Mouse (Mus musculus): ENCODE results near the gene Snx7. TPM values are rescaled to one million over a fixed set of nuclear protein-coding genes. Genes with fewer than 3 reads are reported as not detected.
A peak's percentile ranks its signal among the peaks of the same experiment; 100 is the strongest.

Snx7 gene
- polyA plus RNA-seq (2016; fragmentation: Nextera tagmentation; extraction: Ambion mirVana) = 17.9 and 19.5 TPM in 2 replicates

- ATAC-seq (ENCODE audit: insufficient number of reproducible peaks, insufficient read depth, low FRiP score, low TSS enrichment) = peak; percentile 100
- H3K9me3 ChIP-seq = no peaks in the 10 kb centered on the region
- H3K4me2 ChIP-seq (replicated peaks) = peak within 1 kb of the TSS; percentile 68
- peak within 1 kb of the TSS; percentile 58 for H3K4me3 ChIP-seq
- H3K9ac ChIP-seq = peak within 1 kb of the TSS; percentile 68
- H3K36me3 ChIP-seq = no peaks in the 10 kb centered on the region
- H3K27ac ChIP-seq = peak within 1 kb of the TSS; percentile 65
- WGBS = under 1% methylated on average over 45 of the region's 53 CpGs
- no peaks in the 10 kb centered on the region for H3K4me1 ChIP-seq
- H3K27me3 ChIP-seq = no peaks in the 10 kb centered on the region
Measured at GRCm38 (mm10) chr3:117868637-117869323, at the start of gene Snx7. Gene Snx7, minus strand, starts transcription at chr3:117868936.

- H3K27me3 ChIP-seq = no peaks in the 10 kb centered on the region
- ATAC-seq (ENCODE audit: insufficient number of reproducible peaks, insufficient read depth, low FRiP score, low TSS enrichment) = no peak
- no peaks in the 10 kb centered on the region for H3K36me3 ChIP-seq
- H3K9me3 ChIP-seq = no peaks in the 10 kb centered on the region
- no peak overlapping the region for H3K4me2 ChIP-seq (replicated peaks)
- no peak overlapping the region for H3K27ac ChIP-seq
- no peak overlapping the region for H3K4me3 ChIP-seq
- WGBS = 67% methylated on average over 3 of the region's 3 CpGs
- H3K4me1 ChIP-seq = no peaks in the 10 kb centered on the region
- no peak overlapping the region for H3K9ac ChIP-seq
Measured at GRCm38 (mm10) chr3:117915420-117915819, 46.7 kb upstream of the Snx7 start.

- Histone ChIP-seq H3K27ac (no peak overlapping the region), H3K9ac (no peak overlapping the region), H3K4me1 (no peaks in the 10 kb centered on the region), H3K4me2 (replicated peaks) (no peak overlapping the region), H3K36me3 (no peaks in the 10 kb centered on the region), H3K9me3 (no peaks in the 10 kb centered on the region), H3K4me3 (no peak overlapping the region), H3K27me3 (no peaks in the 10 kb centered on the region)
- 75% methylated on average over 2 of the region's 2 CpGs for WGBS
- ATAC-seq (ENCODE audit: insufficient number of reproducible peaks, insufficient read depth, low FRiP score, low TSS enrichment) = no peak
Measured at GRCm38 (mm10) chr3:117893736-117894135, 25.0 kb upstream of the Snx7 start.

- Histone ChIP-seq H3K36me3 (no peaks in the 10 kb centered on the region), H3K27me3 (no peaks in the 10 kb centered on the region), H3K4me1 (no peaks in the 10 kb centered on the region), H3K4me3 (no peak overlapping the region), H3K4me2 (replicated peaks) (no peak overlapping the region), H3K9me3 (no peaks in the 10 kb centered on the region), H3K9ac (no peak overlapping the region), H3K27ac (no peak overlapping the region)
- 78% methylated on average over 3 of the region's 3 CpGs for WGBS
- no peak for ATAC-seq (ENCODE audit: insufficient number of reproducible peaks, insufficient read depth, low FRiP score, low TSS enrichment)
Measured at GRCm38 (mm10) chr3:117875450-117875849, 6.7 kb upstream of the Snx7 start.

GRCm38 (mm10) chr3:117873209-117873863 lies 4.6 kb upstream of the Snx7 start:
- H3K9me3 ChIP-seq = no peaks in the 10 kb centered on the region
- no peaks in the 10 kb centered on the region for H3K27me3 ChIP-seq
- H3K4me1 ChIP-seq = no peaks in the 10 kb centered on the region
- H3K27ac ChIP-seq = no peak overlapping the region
- H3K4me3 ChIP-seq = no peak overlapping the region
- WGBS = 61% methylated on average over 5 of the region's 5 CpGs
- no peak overlapping the region for H3K9ac ChIP-seq
- no peaks in the 10 kb centered on the region for H3K36me3 ChIP-seq
- H3K4me2 ChIP-seq (replicated peaks) = no peak overlapping the region
- no peak for ATAC-seq (ENCODE audit: insufficient number of reproducible peaks, insufficient read depth, low FRiP score, low TSS enrichment)

- Histone ChIP-seq H3K4me2 (replicated peaks) (peak overlapping the region; percentile 68), H3K9me3 (no peaks in the 10 kb centered on the region), H3K27ac (peak overlapping the region; percentile 65), H3K27me3 (no peaks in the 10 kb centered on the region), H3K4me3 (peak overlapping the region; percentile 58), H3K36me3 (no peaks in the 10 kb centered on the region), H3K4me1 (no peaks in the 10 kb centered on the region), H3K9ac (peak overlapping the region; percentile 68)
- no peak for ATAC-seq (ENCODE audit: insufficient number of reproducible peaks, insufficient read depth, low FRiP score, low TSS enrichment)
- 10% methylated on average over 2 of the region's 2 CpGs for WGBS
Measured at GRCm38 (mm10) chr3:117869324-117869715, 584 bp upstream of the Snx7 start.

- peak overlapping the region; percentile 68; the same call in 1 of the 2 replicates for H3K9ac ChIP-seq
- no peak; the same call in 1 of the 2 replicates for ATAC-seq (ENCODE audit: insufficient number of reproducible peaks, insufficient read depth, low FRiP score, low TSS enrichment)
- 79% methylated on average over 2 of the region's 2 CpGs for WGBS
- no peaks in the 10 kb centered on the region for H3K27me3 ChIP-seq
- no peaks in the 10 kb centered on the region for H3K4me1 ChIP-seq
- peak overlapping the region; percentile 68 for H3K4me2 ChIP-seq (replicated peaks)
- H3K36me3 ChIP-seq = no peaks in the 10 kb centered on the region
- peak overlapping the region; percentile 58 for H3K4me3 ChIP-seq
- H3K27ac ChIP-seq = peak overlapping the region; percentile 65; the same call in 1 of the 2 replicates
- H3K9me3 ChIP-seq = no peaks in the 10 kb centered on the region
Measured at GRCm38 (mm10) chr3:117868091-117868490, 645 bp downstream of the Snx7 start.

GRCm38 (mm10) chr3:117866696-117867407 lies 1.9 kb downstream of the Snx7 start:
- no peak overlapping the region for H3K4me3 ChIP-seq
- H3K27me3 ChIP-seq = no peaks in the 10 kb centered on the region
- no peaks in the 10 kb centered on the region for H3K9me3 ChIP-seq
- no peaks in the 10 kb centered on the region for H3K4me1 ChIP-seq
- H3K36me3 ChIP-seq = no peaks in the 10 kb centered on the region
- no peak overlapping the region for H3K9ac ChIP-seq
- H3K4me2 ChIP-seq (replicated peaks) = no peak overlapping the region
- no peak for ATAC-seq (ENCODE audit: insufficient number of reproducible peaks, insufficient read depth, low FRiP score, low TSS enrichment)
- 81% methylated on average over 12 of the region's 12 CpGs for WGBS
- no peak overlapping the region for H3K27ac ChIP-seq

GRCm38 (mm10) chr3:117865621-117866020 lies 3.1 kb downstream of the Snx7 start:
- no peaks in the 10 kb centered on the region for H3K4me1 ChIP-seq
- no peak overlapping the region for H3K9ac ChIP-seq
- no peak overlapping the region for H3K4me3 ChIP-seq
- H3K27me3 ChIP-seq = no peaks in the 10 kb centered on the region
- H3K36me3 ChIP-seq = no peaks in the 10 kb centered on the region
- no peaks in the 10 kb centered on the region for H3K9me3 ChIP-seq
- ATAC-seq (ENCODE audit: insufficient number of reproducible peaks, insufficient read depth, low FRiP score, low TSS enrichment) = no peak
- no peak overlapping the region for H3K27ac ChIP-seq
- H3K4me2 ChIP-seq (replicated peaks) = no peak overlapping the region

GRCm38 (mm10) chr3:117862951-117863350 lies 5.8 kb downstream of the Snx7 start:
- Histone ChIP-seq H3K27ac (no peak overlapping the region), H3K4me2 (replicated peaks) (no peak overlapping the region), H3K27me3 (no peaks in the 10 kb centered on the region), H3K4me1 (no peaks in the 10 kb centered on the region), H3K36me3 (0 out of 2 replicates have a peak, but pooled peaks cover 3% of the 10 kb centered on the region), H3K9me3 (peaks cover 5% of the 10 kb centered on the region; the same call in 1 of the 2 replicates), H3K4me3 (no peak overlapping the region), H3K9ac (no peak overlapping the region)
- ATAC-seq (ENCODE audit: insufficient number of reproducible peaks, insufficient read depth, low FRiP score, low TSS enrichment) = no peak
- 67% methylated on average over 2 of the region's 2 CpGs for WGBS

- no peak overlapping the region for H3K27ac ChIP-seq
- no peaks in the 10 kb centered on the region for H3K27me3 ChIP-seq
- no peak overlapping the region for H3K4me3 ChIP-seq
- peaks cover 5% of the 10 kb centered on the region; the same call in 1 of the 2 replicates for H3K9me3 ChIP-seq
- 0 out of 2 replicates have a peak, but pooled peaks cover 3% of the 10 kb centered on the region for H3K36me3 ChIP-seq
- H3K9ac ChIP-seq = no peak overlapping the region
- ATAC-seq (ENCODE audit: insufficient number of reproducible peaks, insufficient read depth, low FRiP score, low TSS enrichment) = no peak
- no peaks in the 10 kb centered on the region for H3K4me1 ChIP-seq
- H3K4me2 ChIP-seq (replicated peaks) = no peak overlapping the region
- whole genome bisulfite sequencing = 82% methylated on average over 6 of the region's 6 CpGs
Measured at GRCm38 (mm10) chr3:117861977-117862434, 6.7 kb downstream of the Snx7 start.

All from embryonic facial prominence, embryonic 12.5 days (tissue).